Mouse (Mus musculus): ENCODE data around the gene Cpsf2. TPM values are rescaled to one million over a fixed set of nuclear protein-coding genes. Genes with fewer than 3 reads are reported as not detected.
"Not testable (repeated sequence)": the region's sequence is repeated elsewhere in the genome, so short reads cannot be mapped to it uniquely, and the experiment has no call there.

Gene Cpsf2
- polyA plus RNA-seq (2015; fragmentation: Nextera tagmentation; extraction: Ambion mirVana), result 33.8 and 34.6 TPM in 2 replicates

- H3K27me3 ChIP-seq, result no peaks in the 10 kb centered on the region
- peak within 1 kb of the TSS; percentile 82 for H3K4me2 ChIP-seq
- H3K9ac ChIP-seq, result peak within 1 kb of the TSS; percentile 96
- under 1% methylated on average over 76 of the region's 77 CpGs for WGBS
- peak within 1 kb of the TSS; percentile 94 for H3K27ac ChIP-seq
- H3K4me3 ChIP-seq, result peak within 1 kb of the TSS; percentile 87
- H3K9me3 ChIP-seq, result no peaks in the 10 kb centered on the region
- ATAC-seq (ENCODE audit: low FRiP score), result peak; percentile 98
- H3K4me1 ChIP-seq (replicated peaks), result peaks cover 37% of the 10 kb centered on the region
- H3K36me3 ChIP-seq, result peaks cover 3% of the 10 kb centered on the region
Observed at GRCm38 (mm10) chr12:101975601-101976571, at the start of gene Cpsf2. Cpsf2 (plus strand) TSS chr12:101975988.

GRCm38 (mm10) chr12:101928423-101928822 lies 47.4 kb upstream of the Cpsf2 start:
- Histone ChIP-seq H3K9me3 (no peaks in the 10 kb centered on the region), H3K27ac (no peak overlapping the region), H3K4me1 (replicated peaks) (no peaks in the 10 kb centered on the region), H3K9ac (no peak overlapping the region), H3K36me3 (peaks cover 90% of the 10 kb centered on the region), H3K27me3 (no peaks in the 10 kb centered on the region), H3K4me2 (no peak overlapping the region), H3K4me3 (no peak overlapping the region)
- 86% methylated on average over 1 of the region's 1 CpGs for WGBS
- ATAC-seq (ENCODE audit: low FRiP score), result no peak

GRCm38 (mm10) chr12:101935223-101935622 lies 40.6 kb upstream of the Cpsf2 start:
- Histone ChIP-seq H3K4me2 (no peak overlapping the region), H3K4me1 (replicated peaks) (no peaks in the 10 kb centered on the region), H3K27me3 (no peaks in the 10 kb centered on the region), H3K4me3 (no peak overlapping the region), H3K9ac (no peak overlapping the region), H3K27ac (no peak overlapping the region), H3K9me3 (no peaks in the 10 kb centered on the region), H3K36me3 (peaks cover 84% of the 10 kb centered on the region)
- no peak for ATAC-seq (ENCODE audit: low FRiP score)
- 97% methylated on average over 3 of the region's 3 CpGs for WGBS

DNA sequence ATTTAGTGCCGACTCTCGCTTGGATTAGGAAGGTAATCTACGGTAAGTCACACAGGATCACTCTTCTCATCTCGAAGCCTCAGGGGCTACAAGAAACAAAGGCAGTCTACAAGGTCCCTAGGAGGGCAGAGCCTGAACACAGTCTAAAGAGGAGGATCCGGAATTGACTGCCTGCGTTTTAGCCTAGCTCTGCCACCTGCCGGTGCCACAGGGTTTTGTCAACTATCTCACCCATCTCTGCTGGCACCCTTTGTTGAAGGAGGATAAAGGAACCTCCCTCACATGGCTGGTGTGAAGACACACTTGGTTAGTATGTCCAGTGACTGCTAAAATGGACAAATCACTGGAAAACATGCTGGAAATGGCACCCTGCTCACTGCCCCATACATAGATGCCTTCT lies 38.2 kb upstream of the Cpsf2 start:
- Histone ChIP-seq H3K27me3 (no peaks in the 10 kb centered on the region), H3K9ac (no peak overlapping the region), H3K4me1 (replicated peaks) (no peaks in the 10 kb centered on the region), H3K9me3 (no peaks in the 10 kb centered on the region), H3K27ac (no peak overlapping the region), H3K4me3 (no peak overlapping the region), H3K4me2 (no peak overlapping the region), H3K36me3 (peaks cover 79% of the 10 kb centered on the region)
- no peak for ATAC-seq (ENCODE audit: low FRiP score)
- 85% methylated on average over 7 of the region's 7 CpGs for WGBS

DNA sequence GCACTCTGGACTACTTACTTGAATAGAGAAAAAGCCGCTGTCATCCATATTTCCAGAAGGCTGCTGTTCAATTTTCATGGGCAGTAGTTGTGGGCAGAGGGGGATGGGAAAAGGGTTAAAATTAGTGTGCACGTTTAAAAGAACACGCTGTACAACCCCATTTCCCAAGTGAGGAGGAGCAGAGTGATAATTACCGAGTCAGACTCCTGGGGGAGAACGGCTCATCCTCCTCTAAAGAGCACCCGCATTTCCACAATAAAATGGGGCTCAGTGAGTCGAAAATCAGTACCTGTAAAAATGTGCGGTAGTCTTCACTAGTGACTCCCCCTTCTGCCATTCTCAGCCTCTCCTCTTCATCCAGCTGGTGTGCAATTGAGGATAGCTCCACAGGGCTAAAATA lies 27.8 kb upstream of the Cpsf2 start:
- Histone ChIP-seq H3K4me3 (no peak overlapping the region), H3K36me3 (peaks cover 36% of the 10 kb centered on the region), H3K4me2 (no peak overlapping the region), H3K4me1 (replicated peaks) (no peaks in the 10 kb centered on the region; the same call in 1 of the 2 replicates), H3K9me3 (no peaks in the 10 kb centered on the region), H3K9ac (no peak overlapping the region), H3K27ac (no peak overlapping the region), H3K27me3 (no peaks in the 10 kb centered on the region)
- ATAC-seq (ENCODE audit: low FRiP score), result no peak
- WGBS, result 92% methylated on average over 8 of the region's 8 CpGs

- H3K4me1 ChIP-seq (replicated peaks), result no peaks in the 10 kb centered on the region; the same call in 1 of the 2 replicates
- H3K4me2 ChIP-seq, result no peak overlapping the region
- no peak overlapping the region for H3K9ac ChIP-seq
- WGBS, result 88% methylated on average over 4 of the region's 4 CpGs
- ATAC-seq (ENCODE audit: low FRiP score), result no peak
- H3K9me3 ChIP-seq, result no peaks in the 10 kb centered on the region
- H3K4me3 ChIP-seq, result no peak overlapping the region
- H3K27me3 ChIP-seq, result no peaks in the 10 kb centered on the region
- peaks cover 32% of the 10 kb centered on the region for H3K36me3 ChIP-seq
- H3K27ac ChIP-seq, result no peak overlapping the region
Observed at GRCm38 (mm10) chr12:101948801-101949200, 27.0 kb upstream of the Cpsf2 start.

DNA sequence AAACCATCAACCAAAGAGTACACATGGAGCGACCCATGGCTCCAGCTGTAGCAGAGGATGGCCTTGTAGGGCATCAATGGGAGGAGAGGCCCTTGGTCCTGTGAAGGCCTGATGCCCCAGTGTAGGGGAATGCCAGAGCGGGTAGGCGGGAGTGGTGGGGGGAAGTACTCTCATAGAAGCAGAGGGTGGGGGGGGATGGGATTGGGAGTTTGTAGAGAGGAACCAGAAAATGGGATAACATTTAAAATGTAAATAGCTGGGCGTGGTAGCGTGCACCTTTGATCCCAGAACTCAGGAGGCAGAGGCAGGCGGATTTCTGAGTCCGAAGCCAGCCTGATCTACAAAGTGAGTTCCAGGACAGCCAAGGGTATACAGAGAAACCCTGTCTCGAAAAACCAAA lies 20.0 kb upstream of the Cpsf2 start:
- H3K4me2 ChIP-seq; H3K27me3 ChIP-seq; H3K9ac ChIP-seq; ATAC-seq (ENCODE audit: low FRiP score); H3K36me3 ChIP-seq; H3K27ac ChIP-seq; H3K4me3 ChIP-seq; H3K9me3 ChIP-seq: not testable (repeated sequence)
- WGBS, result 96% methylated on average over 8 of the region's 8 CpGs
- H3K4me1 ChIP-seq (replicated peaks), result peaks cover 17% of the 10 kb centered on the region

DNA sequence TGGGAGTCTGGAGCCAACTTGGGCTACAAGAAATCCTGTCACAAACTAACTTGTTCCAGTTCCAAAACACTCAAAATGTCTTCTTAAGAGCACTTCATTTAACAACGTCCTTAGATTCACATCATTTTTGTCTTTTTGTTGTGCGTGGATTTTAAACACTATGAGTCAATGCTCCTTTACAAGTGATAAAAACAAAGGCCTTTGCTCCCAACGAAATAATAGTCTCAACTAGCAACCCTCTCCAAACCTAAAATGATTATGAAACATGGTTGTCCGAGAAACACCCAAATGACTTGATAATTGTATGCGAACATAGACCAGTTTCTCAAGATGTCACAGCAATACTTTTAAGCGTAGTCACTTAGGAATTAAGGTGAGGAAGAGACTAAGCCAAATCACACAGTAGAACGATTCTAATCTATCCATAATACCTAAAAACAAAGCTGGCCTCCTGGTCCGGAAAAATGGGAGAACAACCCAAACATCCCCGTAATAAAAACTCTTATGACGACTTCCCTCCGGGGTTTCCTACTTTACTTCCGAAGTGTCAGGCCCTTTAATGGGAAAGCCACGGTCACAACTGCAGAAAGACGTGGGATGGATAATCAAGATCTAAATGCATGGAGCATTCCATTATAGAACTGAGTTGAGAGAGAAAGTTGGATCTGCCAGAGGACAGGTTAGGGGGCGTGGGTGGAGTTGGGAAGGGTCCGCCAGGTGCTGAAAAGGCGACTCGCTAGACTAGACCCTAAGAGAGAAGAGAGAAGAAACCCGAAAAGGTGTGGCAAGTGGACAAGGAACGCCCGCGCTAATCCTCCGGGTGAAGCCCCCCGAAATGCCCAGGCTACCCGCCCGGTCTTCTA lies 18.5 kb upstream of the Cpsf2 start:
- H3K36me3 ChIP-seq, result no peaks in the 10 kb centered on the region
- no peaks in the 10 kb centered on the region for H3K9me3 ChIP-seq
- no peaks in the 10 kb centered on the region for H3K27me3 ChIP-seq
- H3K4me1 ChIP-seq (replicated peaks), result peaks cover 17% of the 10 kb centered on the region
- peak overlapping the region; percentile 83 for H3K27ac ChIP-seq
- WGBS, result 13% methylated on average over 26 of the region's 26 CpGs
- no peak for ATAC-seq (ENCODE audit: low FRiP score)
- peak overlapping the region; percentile 73 for H3K4me2 ChIP-seq
- peak overlapping the region; percentile 87 for H3K4me3 ChIP-seq
- peak overlapping the region; percentile 87 for H3K9ac ChIP-seq

DNA sequence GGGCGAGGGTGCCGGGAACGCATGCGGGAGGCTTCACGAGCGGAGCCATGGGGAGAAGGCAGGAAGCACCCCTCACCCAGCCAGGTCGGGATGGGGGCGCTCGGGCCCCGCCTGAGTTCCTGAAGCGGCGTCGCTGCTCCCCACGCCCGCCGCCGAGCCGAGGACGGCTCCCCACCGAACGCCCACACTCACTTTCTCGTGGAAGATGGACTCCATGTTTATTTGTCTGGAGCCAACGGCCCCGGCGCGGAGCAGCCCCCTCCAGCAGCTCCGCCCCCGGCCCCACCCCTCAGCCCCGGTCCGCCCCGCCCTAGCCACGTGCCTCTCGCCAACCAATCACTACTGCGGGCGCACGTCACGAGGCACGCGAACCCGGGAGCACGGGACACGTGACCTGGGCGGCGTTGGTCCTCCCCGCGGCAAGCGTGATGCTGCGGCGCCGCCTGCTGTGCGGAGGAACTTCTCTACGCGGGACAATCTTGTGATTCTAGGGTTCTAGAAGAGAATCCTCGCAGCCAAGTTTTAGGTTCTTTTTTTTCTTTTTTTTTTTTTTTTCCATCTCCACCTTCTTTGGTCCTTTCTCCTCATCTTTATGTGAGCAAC lies 17.7 kb upstream of the Cpsf2 start, which contains the start of gene Atxn3:
Atxn3 (minus strand) TSS at position 305 of the 603 bp plus-strand sequence.
- Histone ChIP-seq H3K9me3 (no peaks in the 10 kb centered on the region), H3K4me2 (peak within 1 kb of the TSS; percentile 73), H3K36me3 (no peaks in the 10 kb centered on the region), H3K27me3 (no peaks in the 10 kb centered on the region), H3K4me3 (peak within 1 kb of the TSS; percentile 87), H3K4me1 (replicated peaks) (peaks cover 17% of the 10 kb centered on the region), H3K9ac (peak within 1 kb of the TSS; percentile 87), H3K27ac (peak within 1 kb of the TSS; percentile 83)
- peak; percentile 99 for ATAC-seq (ENCODE audit: low FRiP score)
- WGBS, result under 1% methylated on average over 54 of the region's 54 CpGs

DNA sequence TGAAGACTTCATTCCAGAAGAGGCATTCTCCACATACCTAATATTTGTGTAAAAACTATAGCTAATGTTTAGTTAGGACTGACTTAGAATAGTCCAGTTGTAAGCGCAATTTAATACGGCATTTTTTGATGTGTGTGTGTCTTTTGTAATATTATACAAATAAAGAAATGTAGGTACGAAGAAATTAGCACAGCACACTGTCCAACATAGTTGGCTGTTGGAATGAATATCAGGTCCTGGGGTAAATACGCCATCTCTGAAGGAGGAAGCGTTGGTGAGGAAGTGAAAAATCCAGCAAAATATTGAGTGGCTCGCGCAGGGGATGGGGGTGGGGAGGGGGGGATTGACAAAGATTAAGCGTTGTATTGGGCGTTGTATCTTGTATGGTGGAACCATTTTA lies 17.2 kb upstream of the Cpsf2 start:
- Histone ChIP-seq H3K27ac (no peak overlapping the region), H3K4me2 (peak overlapping the region; percentile 28), H3K4me3 (peak overlapping the region; percentile 87), H3K4me1 (replicated peaks) (peaks cover 17% of the 10 kb centered on the region), H3K27me3 (no peaks in the 10 kb centered on the region), H3K36me3 (no peaks in the 10 kb centered on the region), H3K9ac (no peak overlapping the region), H3K9me3 (no peaks in the 10 kb centered on the region)
- 59% methylated on average over 9 of the region's 9 CpGs for WGBS
- peak; percentile 11; the same call in 1 of the 2 replicates for ATAC-seq (ENCODE audit: low FRiP score)

- peaks cover 17% of the 10 kb centered on the region for H3K4me1 ChIP-seq (replicated peaks)
- peak overlapping the region; percentile 28 for H3K4me2 ChIP-seq
- not testable (repeated sequence) for ATAC-seq (ENCODE audit: low FRiP score); H3K27me3 ChIP-seq; H3K36me3 ChIP-seq; H3K9ac ChIP-seq; H3K27ac ChIP-seq; H3K4me3 ChIP-seq; H3K9me3 ChIP-seq
- 93% methylated on average over 5 of the region's 5 CpGs for WGBS
Observed at GRCm38 (mm10) chr12:101958960-101959780, 16.6 kb upstream of the Cpsf2 start.

All from hindbrain, embryonic 13.5 days (tissue).